Mouse (Mus musculus) intestine, postnatal 0 days (tissue): ENCODE data around the gene Grap. TPM values are rescaled to one million over a fixed set of nuclear protein-coding genes. Genes with fewer than 3 reads are reported as not detected.

Experiments
- ATAC-seq: fragments of 200-750 bp; cut with Nextera tagmentation; 2 replicates; pipeline ENCODE4 v1.8.0; 2017; ENCODE audit warnings: mild to moderate bottlenecking, moderate TSS enrichment, moderate library complexity
- H3K27ac ChIP-seq: fragments of 300-500 bp; sonication (generic); 2 replicates; pipeline ENCODE4 v1.5.1; 2014; ENCODE audit warnings: mild to moderate bottlenecking, low read depth, low read length, moderate library complexity
- H3K27me3 ChIP-seq: fragments of 300-500 bp; sonication (generic); replicated peaks from 2 replicates; pipeline ENCODE4 v1.6.1; 2014; ENCODE audit warnings: low read length, mixed read lengths; ENCODE audit not compliant: control insufficient read depth, insufficient read depth
- H3K36me3 ChIP-seq: fragments of 300-500 bp; sonication (generic); 2 replicates; pipeline ENCODE4 v1.6.1; 2014; ENCODE audit warnings: mild to moderate bottlenecking, moderate library complexity; ENCODE audit not compliant: control insufficient read depth, insufficient read depth
- H3K4me1 ChIP-seq: fragments of 300-500 bp; sonication (generic); replicated peaks from 2 replicates; pipeline ENCODE4 v1.6.1; 2014; ENCODE audit warnings: antibody characterized with exemption, low read length, mixed read lengths; ENCODE audit not compliant: control insufficient read depth, insufficient read depth
- H3K4me2 ChIP-seq: fragments of 300-500 bp; sonication (generic); replicated peaks from 2 replicates; pipeline ENCODE4 v1.6.1; 2014; ENCODE audit warnings: low read depth, mild to moderate bottlenecking, moderate library complexity
- H3K4me3 ChIP-seq: fragments of 300-500 bp; sonication (generic); 2 replicates; pipeline ENCODE4 v1.5.1; 2014; ENCODE audit warnings: low read depth, low read length
- H3K9ac ChIP-seq: fragments of 300-500 bp; sonication (generic); 2 replicates; pipeline ENCODE4 v1.6.1; 2014; ENCODE audit warnings: mild to moderate bottlenecking, low read depth, low read length
- H3K9me3 ChIP-seq: fragments of 300-500 bp; sonication (generic); 2 replicates; pipeline ENCODE4 v1.6.1; 2016; ENCODE audit warnings: mixed run types; ENCODE audit not compliant: control insufficient read depth
- CTCF ChIP-seq: sonication (generic); IDR thresholded peaks from 2 replicates; pipeline ENCODE4 v1.5.1; 2016; ENCODE audit warnings: low read depth, mild to moderate bottlenecking, control low read depth, antibody characterized with exemption, moderate library complexity
- WGBS: fragments of 180-500 bp; shearing (Covaris S2); extraction: QIAGEN DNeasy Blood & Tissue Kit; methylation state at CpG from one replicate; pipeline ENCODE4 v1.1.7; 2014; 5-methylcytosine and 5-hydroxymethylcytosine counted together
- polyA plus RNA-seq: library from polyadenylated mRNA; unstranded; fragments of >200 nt; fragmentation: Nextera tagmentation; extraction: Ambion mirVana; gene quantifications from 2 replicates; pipeline ENCODE4 v1.2.1, GENCODE M21; 2015

Gene Grap
- polyA plus RNA-seq, 1 experiment from 2014 or later, result 3.9 TPM

DNA sequence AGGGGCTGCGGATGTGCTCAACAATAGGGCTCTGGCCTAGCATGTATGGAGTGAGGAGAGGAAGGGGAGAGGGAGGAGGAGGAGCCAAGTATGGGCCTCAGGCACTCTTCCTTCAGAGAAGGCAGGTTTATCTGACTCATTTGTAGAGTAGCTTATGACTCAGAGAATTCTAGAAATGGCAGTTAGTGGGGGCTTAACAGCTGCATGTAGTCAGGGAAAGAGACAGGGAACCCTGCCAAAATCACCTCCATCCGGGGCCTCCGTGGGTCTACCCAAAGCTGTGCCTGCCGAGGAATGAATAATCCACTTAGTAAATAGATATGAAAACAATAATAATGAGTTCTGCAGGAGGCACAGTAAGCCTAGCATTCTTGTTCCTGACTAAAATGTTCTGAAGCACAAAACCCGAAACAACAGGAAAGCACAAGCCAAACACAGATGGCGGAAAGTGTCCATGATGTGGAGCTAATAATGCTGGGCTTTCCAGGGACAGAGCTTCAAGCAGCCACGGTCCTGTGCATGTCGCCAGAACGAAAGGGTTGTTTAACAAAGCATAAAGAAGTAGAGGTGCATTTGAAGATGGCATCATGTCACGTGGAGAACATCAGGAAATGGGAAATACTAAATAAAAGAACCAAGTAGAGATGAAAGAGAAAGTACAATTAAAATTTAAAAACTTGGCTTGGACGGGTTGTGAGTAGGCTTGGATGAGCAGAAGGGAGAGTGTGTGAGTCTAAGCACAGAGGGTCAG lies 8.3 kb upstream of the Grap start:
- 54% methylated on average over 11 of the region's 11 CpGs for WGBS
- no peak for TF ChIP-seq CTCF
- no peak overlapping the region for H3K4me3 ChIP-seq
- H3K4me1 ChIP-seq, result peaks cover 7% of the 10 kb centered on the region; the same call in 1 of the 2 replicates
- no peaks in the 10 kb centered on the region for H3K27me3 ChIP-seq
- H3K36me3 ChIP-seq, result no peaks in the 10 kb centered on the region
- no peak overlapping the region; the same call in 1 of the 2 replicates for H3K27ac ChIP-seq
- H3K9ac ChIP-seq, result no peak overlapping the region
- no peaks in the 10 kb centered on the region for H3K9me3 ChIP-seq
- no peak overlapping the region for H3K4me2 ChIP-seq
- ATAC-seq, result no peak

DNA sequence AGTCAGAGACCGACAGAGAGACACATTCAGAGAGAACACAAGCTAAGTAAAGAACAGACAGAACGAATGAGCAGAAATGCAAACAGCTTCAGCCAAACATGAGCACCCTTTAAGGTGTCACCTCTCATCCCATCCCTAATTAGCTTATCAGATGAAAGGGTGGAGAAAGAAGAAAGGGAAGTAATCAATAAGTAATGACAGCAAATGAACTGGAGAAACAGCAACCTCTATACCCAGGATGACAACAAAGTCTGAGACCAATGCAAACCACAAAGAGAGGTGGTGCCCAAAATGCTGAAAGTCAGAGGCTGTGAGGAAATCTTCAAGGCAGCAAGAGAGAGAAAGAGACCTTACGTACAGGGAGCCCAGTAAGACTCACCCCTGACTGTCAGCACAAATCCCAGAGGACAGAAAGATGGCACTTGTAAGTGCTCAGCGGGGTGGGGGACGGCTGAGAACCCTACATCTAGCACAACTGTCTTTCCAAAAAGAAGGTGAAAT lies 7.7 kb upstream of the Grap start:
- Histone ChIP-seq H3K4me3 (no peak overlapping the region), H3K4me2 (no peak overlapping the region), H3K27ac (no peak overlapping the region), H3K36me3 (no peaks in the 10 kb centered on the region), H3K9me3 (no peaks in the 10 kb centered on the region), H3K4me1 (peaks cover 7% of the 10 kb centered on the region; the same call in 1 of the 2 replicates), H3K9ac (no peak overlapping the region), H3K27me3 (no peaks in the 10 kb centered on the region)
- ATAC-seq, result no peak
- 74% methylated on average over 5 of the region's 5 CpGs for WGBS
- no peak for TF ChIP-seq CTCF

DNA sequence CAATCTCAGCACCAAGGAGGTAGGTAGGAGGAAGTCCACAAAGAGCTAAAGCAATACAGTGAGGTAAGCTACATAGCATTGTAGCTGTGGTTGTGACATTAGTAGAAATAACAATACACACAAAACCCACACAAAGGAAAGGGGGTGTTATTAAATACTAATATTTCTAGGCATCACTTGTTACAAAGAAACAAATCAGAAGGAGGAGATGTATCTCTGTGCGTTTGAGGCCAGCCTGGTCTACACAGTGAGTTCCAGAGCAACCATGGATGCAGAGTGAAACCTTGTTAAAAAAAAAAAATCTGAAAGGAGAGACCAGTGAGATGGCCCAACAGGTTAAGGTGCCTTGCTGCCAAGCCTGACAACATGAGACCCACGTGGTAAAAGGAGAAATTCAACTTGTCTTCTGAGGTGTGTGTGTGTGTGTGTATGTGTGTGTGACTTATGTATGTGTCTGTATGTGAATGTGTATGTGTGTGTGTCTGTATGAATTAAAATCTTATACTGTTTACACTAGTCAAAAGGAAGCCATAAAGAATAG lies 6.5 kb upstream of the Grap start:
- H3K9me3 ChIP-seq, result no peaks in the 10 kb centered on the region
- WGBS, result 63% methylated on average over 2 of the region's 2 CpGs
- ATAC-seq, result no peak
- TF ChIP-seq CTCF, result no peak
- no peak overlapping the region for H3K4me3 ChIP-seq
- H3K27ac ChIP-seq, result no peak overlapping the region
- H3K9ac ChIP-seq, result no peak overlapping the region
- no peak overlapping the region for H3K4me2 ChIP-seq
- peaks cover 7% of the 10 kb centered on the region; the same call in 1 of the 2 replicates for H3K4me1 ChIP-seq
- H3K36me3 ChIP-seq, result no peaks in the 10 kb centered on the region
- no peaks in the 10 kb centered on the region for H3K27me3 ChIP-seq

DNA sequence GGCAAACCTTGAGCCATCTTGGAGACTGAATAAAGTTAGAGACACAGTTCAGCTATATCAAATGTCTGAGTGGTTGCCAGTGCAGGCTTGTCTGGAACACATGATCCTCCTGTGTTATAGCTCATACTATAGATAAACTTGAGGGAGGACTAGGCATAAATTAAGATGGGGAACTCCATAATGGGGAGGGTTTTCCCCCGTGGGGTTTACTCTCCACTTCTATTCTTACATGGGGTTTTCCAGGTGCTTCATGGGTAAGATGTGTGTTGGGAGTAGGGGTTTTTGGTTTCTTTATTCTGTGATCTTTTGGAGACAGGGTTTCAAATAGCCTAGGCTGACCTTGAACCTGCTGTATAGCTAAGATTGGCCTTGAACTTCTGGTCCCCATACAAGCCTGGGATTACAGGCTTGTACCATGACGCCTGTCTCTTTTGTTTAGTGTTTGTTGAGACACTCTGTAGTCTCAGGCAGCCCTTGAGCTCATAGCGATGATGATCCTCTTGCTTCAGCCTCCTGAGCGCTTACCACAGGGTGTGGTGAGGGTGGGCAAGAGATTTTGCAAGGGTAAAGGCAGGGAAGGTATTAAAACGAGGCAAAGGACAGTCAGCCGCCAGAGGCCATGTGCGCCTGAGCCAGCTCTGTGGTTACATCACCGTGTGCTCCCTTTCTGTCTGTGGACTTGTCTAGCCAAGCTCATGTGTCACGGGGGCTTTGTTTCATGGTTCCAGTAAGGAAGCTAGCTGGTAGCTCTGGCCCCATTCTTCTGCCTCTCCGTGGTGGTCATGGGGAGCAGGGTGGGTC lies 5.8 kb upstream of the Grap start:
- Histone ChIP-seq H3K4me1 (peaks cover 7% of the 10 kb centered on the region; the same call in 1 of the 2 replicates), H3K27me3 (no peaks in the 10 kb centered on the region), H3K4me2 (no peak overlapping the region), H3K4me3 (no peak overlapping the region), H3K9ac (no peak overlapping the region), H3K9me3 (no peaks in the 10 kb centered on the region), H3K36me3 (no peaks in the 10 kb centered on the region), H3K27ac (no peak overlapping the region)
- 68% methylated on average over 10 of the region's 10 CpGs for WGBS
- ATAC-seq, result no peak
- no peak for TF ChIP-seq CTCF

DNA sequence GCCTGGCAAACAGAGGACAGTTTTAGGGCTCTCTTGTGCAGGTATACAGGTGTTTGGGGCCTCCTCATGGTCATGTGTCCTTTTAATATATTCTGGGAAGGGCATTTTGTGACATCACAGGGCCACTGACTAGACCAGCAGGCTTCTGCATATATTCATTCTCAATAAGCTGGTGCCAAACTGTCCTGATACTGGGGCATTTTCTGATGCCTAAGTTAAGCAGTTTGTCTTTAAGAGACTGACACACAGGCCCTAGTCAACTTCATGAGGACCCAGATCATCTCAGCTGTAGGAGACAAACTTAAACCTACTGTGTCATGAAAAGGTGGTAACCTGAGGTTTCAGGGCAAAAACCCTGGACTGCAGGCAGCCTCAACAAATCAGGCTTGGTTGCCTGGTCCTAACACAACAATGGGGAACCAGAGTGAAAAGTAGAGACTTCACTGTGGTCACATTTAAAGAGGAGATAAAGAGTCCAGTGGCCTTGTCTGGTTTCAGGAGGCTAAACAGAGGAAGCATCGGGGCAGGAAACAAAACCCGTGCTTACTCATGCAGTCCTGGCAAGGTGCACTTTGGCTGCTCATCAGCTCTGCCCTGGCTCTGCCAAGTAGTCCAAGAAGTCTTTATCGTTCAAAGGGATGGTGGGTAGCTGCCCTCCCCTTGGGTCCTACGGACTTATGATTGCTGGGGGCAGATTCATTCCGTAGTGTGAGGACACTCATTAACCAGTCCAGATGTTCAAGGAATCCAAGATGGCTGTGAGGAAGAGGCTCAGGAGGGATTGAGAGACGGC lies 4.9 kb upstream of the Grap start:
- WGBS, result 64% methylated on average over 6 of the region's 6 CpGs
- Histone ChIP-seq H3K27ac (no peak overlapping the region), H3K27me3 (no peaks in the 10 kb centered on the region), H3K4me3 (no peak overlapping the region), H3K4me1 (peaks cover 2% of the 10 kb centered on the region; the same call in 1 of the 2 replicates), H3K36me3 (no peaks in the 10 kb centered on the region), H3K4me2 (no peak overlapping the region), H3K9ac (no peak overlapping the region), H3K9me3 (no peaks in the 10 kb centered on the region)
- ATAC-seq, result no peak
- TF ChIP-seq CTCF, result no peak
